Mouse (Mus musculus) cerebellum, adult 9-10 months (tissue): ENCODE results near the gene Srbd1.

Experiments
- DNase-seq: peaks from one replicate; pipeline ENCODE4 v3.0.0; 2022

The Srbd1 gene

DNA sequence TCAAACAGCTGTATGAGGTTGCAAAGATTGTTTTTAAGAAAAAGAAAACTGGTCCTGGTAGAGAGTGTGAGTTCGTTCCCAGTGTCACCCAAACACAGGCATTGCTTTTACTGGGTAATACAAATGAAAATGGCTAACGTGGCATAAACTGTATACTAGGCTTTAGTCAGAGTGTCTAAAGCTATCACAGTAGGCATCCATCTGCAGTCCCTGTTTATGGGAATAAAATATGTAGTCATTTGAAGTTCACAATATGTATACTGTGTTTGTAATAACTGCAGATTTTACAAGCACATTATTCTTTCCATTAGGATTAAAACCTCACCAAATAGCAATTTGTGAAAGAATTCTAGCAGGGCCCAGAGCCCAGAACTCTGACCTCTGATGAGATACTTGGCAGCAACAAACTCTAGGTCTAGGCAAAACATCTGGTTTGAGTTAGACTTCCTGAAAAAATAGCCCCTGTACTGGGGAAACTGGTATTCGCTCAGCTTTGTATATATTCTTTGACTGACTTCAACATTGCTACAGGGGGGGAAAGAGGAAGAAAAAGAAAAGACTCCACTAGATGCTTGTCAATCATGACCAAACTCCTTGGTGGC lies 112.8 kb downstream of the Srbd1 start:
- DNase-seq = no peak

DNA sequence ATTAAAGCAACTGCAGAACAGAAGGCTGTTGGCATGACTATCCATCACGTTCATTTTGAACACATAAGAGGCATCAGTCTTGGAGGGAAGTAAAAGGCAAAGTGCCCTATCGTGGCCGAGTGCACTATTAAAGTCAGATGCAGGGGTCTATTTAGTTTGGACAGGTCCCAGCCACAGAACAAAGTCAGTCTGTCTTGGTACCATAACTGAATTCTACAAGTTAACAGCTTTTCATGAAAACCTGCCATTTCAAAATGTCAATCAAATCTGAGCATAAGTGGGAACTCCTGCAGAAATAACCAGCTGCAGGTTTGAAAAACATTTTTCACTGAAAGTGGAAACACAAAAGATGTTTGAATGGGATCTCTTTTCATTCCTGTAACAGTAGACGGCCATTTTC lies 115.0 kb downstream of the Srbd1 start:
- no peak for DNase-seq

DNA sequence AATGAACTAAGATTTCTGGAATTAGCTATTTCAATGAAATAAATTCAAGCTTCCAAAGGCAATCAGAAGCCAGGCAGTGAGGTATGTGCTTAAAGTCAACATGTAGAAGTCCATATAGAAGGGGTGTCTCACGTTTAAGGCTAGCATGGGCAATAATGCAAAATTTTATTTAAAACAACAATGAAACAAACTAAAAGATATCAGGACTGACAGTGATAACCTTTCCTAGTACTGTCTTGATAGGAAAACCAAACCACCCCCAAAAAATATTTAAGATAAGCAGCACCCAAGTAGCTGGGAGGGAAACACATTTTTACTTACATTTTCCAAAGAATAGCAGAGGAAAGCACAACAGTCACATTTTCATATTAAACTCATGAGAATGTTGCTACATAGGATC lies 115.8 kb downstream of the Srbd1 start:
- DNase-seq = no peak

DNA sequence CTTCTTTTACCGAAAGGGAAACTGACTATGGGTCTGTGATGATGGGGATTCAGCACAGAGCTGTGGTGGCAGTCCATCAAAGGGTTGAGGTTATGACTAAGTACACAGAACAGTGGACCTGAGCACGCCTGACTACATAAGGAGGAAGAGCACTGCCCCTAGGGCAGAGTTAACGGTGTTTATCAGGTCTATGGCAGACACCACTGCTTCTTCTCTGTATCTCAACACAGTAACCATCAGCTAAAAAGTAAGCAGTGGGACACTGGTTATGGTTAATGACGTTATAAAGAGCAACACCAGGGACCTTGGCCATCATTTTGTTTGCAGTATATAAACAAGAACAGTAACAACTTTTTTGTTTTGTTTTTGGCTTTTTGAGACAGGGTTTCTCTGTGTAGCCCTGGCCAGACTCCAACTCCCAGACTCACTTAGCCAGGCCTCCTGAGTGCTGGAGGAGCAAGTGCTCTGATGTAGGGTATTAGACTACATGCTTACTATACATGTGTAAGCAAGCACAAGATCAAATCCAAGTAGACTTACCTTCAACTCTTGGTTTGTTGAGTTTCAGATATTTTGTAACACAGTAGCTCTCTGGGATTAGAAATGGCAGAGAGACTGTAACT lies 117.3 kb downstream of the Srbd1 start:
- no peak for DNase-seq

DNA sequence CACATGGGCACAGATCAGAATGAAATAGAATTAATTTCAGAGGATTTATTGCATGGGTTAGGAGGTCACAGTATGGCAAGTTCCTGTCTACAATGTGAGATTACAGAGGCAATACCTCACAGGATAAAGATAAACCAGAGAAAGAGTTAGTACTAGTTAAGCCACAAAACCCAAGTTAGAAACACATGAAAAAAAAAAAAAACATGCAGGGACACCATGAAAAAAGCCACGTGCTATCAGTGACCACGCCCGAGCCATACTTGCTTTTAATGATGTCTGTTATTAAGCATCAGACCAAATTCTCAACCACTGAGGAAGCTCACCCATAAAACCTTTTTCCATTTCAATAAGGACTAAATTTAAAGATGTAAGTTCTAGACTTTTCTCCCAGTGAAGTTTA lies 120.4 kb downstream of the Srbd1 start:
- DNase-seq = no peak

DNA sequence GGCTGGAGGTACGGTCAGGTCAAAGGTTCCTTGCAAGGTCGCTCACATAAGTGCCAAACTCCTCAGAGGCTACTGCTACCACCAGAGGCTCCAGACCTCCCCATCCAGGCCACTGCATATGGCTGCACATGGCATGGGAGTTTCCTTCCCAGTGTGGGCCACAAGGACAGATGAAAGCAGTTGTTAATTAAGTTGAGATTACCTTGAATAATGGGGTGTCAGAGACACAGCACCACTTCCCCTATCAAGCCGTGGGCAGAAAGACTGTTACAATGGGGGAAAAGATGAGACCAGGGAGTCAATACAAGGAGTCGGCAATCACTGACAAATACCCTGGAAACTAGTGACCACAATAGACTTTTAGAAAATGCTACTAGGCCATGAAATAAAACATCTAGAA lies 122.6 kb downstream of the Srbd1 start:
- no peak for DNase-seq

DNA sequence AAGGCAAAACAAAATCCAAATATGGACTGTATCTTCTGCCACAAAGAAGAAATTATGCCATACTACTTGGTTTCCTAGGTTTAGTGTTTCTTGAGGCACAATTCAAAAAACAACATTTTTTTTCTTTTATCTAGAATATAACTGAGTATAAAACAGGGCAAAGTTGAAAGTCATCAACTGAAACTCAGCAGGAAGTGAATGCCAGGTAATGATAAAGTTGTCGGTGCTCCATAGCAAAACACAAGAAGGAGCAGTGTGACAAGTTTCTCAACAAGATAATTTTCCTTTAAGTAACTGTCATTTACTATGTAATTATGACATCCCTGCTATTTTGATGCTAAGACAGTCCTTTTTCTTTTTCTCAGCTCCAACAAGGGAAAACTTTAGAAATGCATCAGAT lies 123.2 kb downstream of the Srbd1 start:
- DNase-seq = no peak

DNA sequence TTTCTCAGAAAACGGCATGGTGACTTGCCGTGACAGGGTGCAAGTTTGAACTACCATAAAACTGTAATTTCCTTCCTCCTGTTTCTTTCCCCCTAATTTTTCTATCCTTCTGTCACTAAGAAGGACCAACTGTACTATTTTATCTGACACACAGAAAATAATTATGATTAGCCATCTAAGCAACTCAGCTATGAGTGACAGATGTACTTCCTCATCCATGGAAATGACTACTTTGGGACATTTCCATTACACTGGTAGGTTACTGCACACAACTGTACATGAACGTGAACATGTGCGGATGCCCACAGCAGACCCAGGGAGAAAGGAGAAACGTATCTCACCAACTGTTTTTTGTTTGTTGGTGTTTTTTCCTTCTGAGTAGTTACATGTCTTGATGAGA lies 123.7 kb downstream of the Srbd1 start:
- no peak for DNase-seq

DNA sequence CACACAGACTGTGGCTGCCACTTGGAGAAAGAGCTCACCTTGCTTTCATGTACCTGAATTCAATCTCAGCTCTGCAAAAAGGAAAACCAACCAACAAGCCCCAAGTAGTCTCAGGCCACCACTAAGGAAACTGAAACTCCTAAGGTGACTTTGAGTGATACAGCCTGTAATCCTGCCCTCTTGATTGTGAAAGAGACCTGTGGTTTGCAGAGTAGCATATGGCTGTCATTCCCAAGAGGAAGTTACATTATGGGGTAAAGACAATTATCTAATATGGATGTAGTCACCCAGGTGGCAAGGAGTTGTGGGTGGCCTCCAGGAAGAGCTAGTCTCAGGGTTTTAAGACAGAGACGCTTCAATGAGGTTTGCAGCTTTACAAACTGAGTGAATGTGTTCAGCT lies 125.2 kb downstream of the Srbd1 start:
- no peak for DNase-seq

DNA sequence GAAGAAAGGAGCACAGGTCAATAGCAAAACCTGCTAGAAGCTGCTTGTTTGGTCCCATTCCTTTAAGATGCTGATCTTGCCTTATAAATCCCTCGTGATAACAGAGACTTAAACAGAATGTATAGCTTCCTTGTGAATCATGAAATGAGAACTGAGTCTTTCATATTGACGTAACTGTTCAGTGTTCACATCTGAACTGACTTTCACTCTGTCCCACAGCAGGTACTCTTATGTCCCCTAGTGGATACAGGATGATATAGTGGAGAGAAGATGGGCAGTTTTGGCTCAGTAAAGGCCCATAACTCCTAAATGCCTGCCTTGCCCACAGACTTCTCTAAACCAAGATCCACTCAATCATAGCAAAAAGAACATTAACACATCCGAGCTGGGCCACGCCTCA lies 130.7 kb downstream of the Srbd1 start:
- no peak for DNase-seq

DNA sequence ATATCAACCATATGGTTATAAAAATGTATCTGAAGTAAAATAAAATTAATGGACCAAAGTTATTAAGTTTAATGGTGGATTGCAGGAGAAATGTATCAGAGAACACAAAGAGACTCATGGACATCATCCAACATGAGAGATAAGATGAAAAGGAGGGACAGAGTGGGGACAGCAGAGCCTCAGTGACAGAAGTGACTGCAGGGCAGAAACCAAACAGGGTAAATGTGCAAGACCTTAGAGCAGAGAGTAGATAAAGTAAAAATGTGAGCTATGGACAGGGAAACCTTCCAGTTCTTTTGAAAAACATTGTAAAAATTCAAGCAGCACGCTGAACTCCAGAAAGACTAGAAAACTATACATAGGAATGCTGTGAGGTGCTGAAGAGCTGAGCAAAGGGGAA lies 132.4 kb downstream of the Srbd1 start:
- DNase-seq = no peak

DNA sequence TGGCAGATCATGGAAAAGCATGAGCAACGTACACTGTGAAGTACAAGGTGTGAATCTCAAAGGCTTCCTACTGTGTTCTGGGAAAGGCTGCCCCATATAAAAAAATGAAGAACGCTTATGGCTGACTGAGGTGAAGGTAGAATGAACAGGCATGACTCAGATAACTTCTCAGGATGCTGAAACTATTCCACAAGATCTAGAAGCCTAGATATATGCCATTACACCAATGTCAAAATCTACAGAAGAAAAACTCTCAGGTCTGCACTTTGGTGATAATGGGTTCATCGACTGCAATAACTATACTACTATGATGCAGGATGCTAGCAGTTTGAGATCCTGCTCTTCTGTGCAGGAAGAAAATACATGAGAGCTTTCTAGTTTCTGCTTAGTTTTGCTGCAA lies 133.1 kb downstream of the Srbd1 start:
- no peak for DNase-seq

DNA sequence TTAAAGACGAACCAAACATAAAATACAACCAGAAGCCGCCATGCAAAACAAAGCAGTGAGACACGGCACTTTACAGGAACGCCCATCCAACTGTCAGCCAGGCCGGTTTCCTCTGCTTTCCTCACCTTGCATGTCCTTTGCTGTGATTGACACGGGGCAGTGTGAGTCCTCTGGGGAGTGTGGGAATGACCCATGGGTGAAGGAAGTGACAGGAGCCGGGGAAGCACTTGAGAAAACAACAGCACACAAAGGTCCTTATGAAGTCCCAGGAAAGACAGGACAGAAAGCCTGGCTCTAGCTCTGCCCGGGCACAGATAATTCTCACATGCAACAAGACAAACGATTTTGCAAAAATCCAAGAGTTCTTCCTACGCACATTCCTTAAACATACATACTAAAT lies 136.6 kb downstream of the Srbd1 start:
- DNase-seq = no peak

DNA sequence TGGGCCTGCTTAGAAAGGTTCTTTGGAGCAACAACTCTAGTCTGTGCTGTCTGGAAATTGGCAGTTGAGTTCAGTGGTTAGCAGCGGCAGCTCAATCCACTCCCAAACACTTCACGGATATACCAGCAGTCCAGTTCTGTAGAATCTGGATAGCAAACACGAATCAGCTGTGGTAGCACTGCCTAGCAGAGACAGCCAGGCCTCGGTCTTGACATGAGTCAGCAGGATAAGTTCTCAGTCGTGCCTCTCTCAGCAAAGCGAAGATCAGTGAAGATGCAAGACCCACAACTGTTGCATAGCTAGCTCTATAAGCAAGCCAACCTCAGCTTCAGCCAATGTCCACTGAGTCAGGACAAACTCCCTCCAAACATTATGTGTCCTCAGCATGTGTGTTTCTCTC lies 142.9 kb downstream of the Srbd1 start:
- no peak for DNase-seq

DNA sequence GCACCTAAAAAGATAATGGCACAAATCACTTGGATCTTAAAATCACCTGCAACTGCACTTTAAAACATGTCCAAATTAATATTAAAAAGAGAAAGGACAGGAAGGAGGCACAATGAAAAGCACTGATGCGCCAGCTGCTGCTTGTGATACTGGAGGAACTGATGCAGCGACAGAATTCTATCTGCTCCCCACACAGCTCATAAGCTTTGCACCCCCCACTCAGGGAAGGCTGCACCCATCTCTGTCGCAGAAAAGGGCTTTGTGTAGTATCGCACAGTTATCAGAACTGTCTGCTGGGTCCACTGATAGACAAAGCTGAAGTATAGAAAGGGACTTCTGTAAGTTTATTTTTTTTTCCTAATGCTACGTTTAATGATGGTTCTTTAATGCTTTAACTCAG lies 143.3 kb downstream of the Srbd1 start:
- no peak for DNase-seq

DNA sequence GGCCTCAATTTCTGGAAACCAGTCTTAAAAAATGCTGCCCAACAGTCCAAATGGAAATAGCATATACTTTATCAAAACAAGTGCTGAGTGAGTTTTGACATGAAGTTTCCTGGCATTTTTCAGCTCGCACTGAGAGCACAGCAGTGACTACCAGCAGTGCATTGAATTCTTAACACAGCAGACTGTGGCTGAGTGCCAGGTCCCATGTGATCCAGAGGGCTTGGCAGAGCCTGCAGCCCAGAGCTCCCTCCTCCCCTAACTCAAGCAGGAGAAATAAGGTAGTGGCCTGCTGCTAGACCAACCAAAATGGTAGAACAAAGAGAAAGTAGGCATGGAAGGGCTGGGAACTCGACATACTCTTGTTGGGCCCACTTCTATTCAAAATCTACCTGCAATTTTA lies 149.2 kb downstream of the Srbd1 start:
- peak; percentile 31 for DNase-seq

DNA sequence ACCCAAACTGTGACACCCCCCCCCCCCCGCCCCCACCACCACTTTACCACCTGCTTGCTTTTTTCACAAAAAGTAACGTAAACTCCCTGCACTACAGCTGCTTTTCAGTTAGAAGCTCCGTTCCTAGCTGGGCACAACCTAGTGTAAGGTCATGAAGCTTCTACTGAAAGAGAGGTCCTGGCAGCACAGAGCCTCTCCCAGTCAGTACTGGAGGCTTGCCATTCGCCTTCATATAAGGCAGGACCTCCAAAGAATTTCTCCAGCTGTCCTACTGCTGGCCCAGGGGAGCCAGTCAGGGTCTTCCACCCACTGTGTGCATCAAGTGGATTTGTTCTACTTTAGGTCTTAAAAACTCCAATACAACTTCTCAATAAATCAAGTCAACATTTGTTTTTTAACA lies 149.9 kb downstream of the Srbd1 start:
- no peak for DNase-seq

DNA sequence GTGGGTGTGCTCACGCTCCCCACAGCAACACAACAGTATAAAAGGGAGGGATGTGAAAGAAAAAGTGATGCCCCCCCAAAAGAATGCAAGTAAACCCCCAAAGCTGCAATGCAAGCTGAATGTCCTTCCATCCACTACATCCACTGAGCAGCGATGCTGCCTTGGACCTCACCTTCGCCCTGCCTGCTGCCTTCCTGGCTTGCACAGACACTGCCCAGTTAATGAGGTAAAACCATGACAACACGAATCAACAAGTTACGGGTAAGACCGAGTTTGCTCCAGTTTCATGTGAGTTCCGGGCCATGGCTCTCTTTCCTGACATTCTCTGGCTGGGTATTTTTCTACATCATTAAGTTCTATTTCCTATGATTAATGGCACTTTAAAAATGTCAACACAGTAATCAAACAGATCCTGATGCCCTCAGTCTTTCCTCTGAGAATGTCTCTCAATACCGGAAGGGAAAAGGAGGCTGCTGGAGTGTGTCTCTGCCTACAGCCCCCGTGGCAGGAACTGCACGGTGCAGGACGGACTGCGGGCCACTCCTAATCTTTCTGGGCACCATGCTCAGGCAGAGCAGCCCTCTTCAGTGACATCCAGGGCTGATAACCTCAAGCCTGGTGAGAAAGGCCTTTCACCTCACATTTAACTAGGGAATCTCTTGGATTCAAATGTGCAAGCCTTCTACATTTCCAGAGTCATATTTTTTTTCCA lies 155.8 kb downstream of the Srbd1 start:
- DNase-seq = no peak

DNA sequence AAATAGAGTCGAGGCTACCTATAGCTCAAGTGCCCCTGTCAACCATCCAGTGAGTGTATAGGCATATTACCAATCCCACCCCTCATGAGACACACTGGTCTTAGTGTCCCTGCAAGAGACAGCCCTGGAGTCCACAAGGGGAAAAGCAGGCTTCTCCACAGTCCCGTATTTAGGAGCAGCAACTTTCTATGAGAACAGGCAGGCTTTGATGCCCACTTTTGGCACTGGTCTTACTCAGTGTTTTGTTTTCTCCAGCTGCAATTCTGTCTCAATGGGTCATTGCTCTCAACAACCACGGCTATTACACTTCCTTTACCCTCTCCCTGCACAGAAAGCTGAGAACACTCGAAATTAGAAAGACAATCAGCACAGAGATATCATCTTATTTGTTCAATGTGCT lies 157.4 kb downstream of the Srbd1 start:
- DNase-seq = no peak

DNA sequence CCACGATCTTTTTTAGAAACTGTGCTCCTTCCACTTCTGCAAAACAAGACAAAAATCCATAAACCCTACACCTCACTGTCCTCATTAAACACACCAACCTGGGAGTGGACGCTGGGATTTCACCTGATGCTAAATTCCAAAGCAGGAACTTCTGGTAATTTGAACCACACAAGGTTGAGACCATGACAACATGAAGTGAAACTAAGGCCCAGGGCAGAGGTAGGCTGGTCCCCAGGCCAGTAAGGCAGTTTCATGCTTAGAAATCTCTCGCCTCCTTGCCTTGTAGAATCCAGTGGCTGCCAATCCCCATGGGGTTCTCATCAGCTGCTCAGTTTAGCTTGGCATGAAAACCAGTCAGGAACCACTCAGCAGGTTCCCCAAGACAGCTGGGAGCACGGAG lies 158.4 kb downstream of the Srbd1 start:
- no peak for DNase-seq

DNA sequence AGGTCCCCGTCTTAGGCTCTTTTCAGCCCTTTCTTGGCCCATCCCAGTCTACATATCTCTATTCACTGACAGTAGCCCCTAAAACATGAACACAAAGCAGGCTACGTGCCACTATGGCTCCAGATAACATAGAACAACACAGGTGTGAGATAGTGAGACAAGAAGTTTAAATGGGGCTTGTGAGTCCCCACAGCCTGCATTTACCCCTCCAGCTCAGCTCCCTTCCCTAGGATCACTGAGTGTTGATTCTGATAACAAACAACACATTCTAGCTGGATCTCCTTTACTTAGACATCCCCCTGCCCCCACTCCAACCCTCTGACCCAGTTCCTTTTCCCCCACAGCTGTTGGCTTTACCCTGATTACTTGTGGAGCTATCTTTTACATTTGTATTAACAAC lies 158.8 kb downstream of the Srbd1 start:
- no peak for DNase-seq

DNA sequence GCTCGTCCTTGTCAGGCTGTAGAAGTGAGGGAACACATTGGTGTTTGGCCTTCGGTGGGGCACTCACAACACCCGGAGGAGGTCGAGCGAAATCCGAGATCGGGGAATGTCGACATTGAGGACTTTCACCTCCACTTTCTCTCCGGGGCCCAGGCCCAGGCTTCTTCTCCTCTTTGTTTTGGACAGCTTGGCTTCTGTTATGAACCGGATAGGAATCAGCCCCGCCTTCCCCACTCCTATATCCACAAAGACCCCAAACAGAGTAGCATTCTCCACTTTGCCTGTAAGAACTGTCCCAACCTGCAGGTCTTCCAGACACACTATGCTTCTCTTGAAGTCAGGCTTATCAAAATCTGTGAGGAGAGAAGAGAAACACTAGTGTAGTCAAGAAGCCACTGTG lies 159.8 kb downstream of the Srbd1 start:
- DNase-seq = no peak

DNA sequence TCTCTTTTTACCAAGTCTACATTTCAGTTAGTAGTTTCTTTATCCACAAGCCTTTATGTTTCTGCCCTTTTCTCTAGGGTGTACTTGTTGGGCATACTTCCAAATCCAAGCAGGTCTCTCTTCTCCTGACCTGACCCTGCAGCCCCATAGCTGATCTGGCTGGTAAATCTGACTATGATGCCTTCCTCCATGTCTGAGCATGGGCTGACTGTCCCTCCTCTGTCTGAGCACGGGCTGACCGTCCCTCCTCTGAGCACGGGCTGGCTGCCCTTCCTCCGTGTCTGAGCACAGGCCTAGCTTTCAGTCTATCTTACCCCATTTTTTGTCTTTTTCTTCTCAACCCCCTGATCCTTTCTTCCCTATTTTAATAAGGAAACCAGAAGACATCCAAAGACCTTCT lies 162.7 kb downstream of the Srbd1 start:
- no peak for DNase-seq

DNA sequence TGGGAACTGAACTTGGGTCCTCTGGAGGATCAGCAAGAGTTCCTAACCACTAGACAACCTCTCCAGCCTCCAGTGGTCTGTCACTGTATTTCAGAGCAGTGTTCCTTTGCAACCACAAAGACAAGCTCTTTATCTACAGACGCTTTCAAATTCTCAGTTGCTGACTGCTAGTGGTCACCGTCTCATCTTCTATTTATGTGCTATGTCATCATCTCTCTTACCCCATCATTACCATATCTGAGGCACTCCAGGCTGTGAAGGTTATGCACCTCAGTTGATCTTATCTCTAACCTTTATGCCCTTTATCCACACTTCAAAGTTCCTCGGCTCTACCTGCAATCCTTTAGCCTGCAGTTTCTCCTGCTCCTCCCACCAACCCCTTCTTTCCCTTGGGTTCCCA lies 163.1 kb downstream of the Srbd1 start:
- no peak for DNase-seq

DNA sequence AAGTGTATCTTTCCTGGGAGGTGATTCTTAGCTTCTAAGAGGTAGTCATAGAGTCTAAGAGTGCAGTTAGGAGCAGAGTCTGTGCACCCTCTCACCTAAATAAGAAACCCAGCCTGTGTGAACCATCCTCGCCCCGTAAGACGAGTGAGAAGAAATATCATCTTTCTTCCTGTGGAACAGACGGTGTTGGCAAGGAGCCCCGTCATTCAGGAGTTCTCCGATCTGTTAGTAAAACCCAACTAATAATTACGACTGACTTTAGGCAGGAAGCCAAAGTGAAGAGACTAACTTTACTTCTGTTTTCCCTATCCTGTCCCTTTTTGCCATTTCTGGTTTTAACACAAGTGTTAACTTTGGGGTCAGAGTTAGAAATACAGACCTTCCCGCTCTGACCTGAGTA lies 166.1 kb downstream of the Srbd1 start:
- DNase-seq = no peak
